Mouse (Mus musculus) kidney, adult 10 weeks (tissue): ENCODE measurements around the gene Atg10. TPM values are rescaled to one million over a fixed set of nuclear protein-coding genes. Genes with fewer than 3 reads are reported as not detected.

Experiments
- polyA plus RNA-seq: library from polyadenylated mRNA; stranded (reverse); fragments of 350-450 nt; fragmentation: Illumina TruSeq; extraction: RNeasy Lipid Tissue Mini Kit (QIAGEN cat#74804); gene quantifications from one replicate; pipeline ENCODE4 v1.2.3, GENCODE M21; 2014; ENCODE audit warnings: low read depth, low replicate concordance

The Atg10 gene
- 60.9 TPM for polyA plus RNA-seq

GRCm38 (mm10) chr13:91223587-91224437 lies at the start of gene Atg10:
Atg10 (minus strand) TSS chr13:91223968.

GRCm38 (mm10) chr13:90922751-90923612 lies 300.8 kb downstream of the Atg10 start, which contains the start of gene Rps23:
Rps23 (plus strand) TSS chr13:90922958.

GRCm38 (mm10) chr13:90905176-90905575 lies 318.6 kb downstream of the Atg10 start, which contains the start of gene Atp6ap1l:
Atp6ap1l (minus strand) TSS chr13:90905355.

Other genes starting within 250 kb of the Atg10 start
- gene Ssbp2, start 236.3 kb upstream of the Atg10 start, polyA plus RNA-seq, result 26.4 TPM